8 mouse cellular contexts compared by ENCODE assay signal in genomic region chr17:47140969-47141842, GRCm38 (mm10).
A peak's percentile ranks its signal among the peaks of the same experiment; 100 is the strongest.
DNase-seq lines count a peak whose midpoint lies in the region; ATAC-seq and TF ChIP-seq lines count a peak whose summit lies in the region.

No protein-coding gene starts in this region.

- peak overlapping the region; percentile 46 for H3K27ac ChIP-seq in embryonic fibroblast, embryonic 13.5 days (ENCODE audit: insufficient read depth, low read length)
- H3K27ac ChIP-seq in heart, embryonic 14.5 days (replicated peaks in 1 of 2; ENCODE audit: control insufficient read depth in 1 of 2, insufficient read depth in 1 of 2, low read depth in 2 of 2, low read length in 2 of 2): peak overlapping the region; percentile 74 to 97
- H3K27ac ChIP-seq in liver, embryonic 15.5 days (replicated peaks): no peak overlapping the region
- peak overlapping the region; percentile 99 for H3K27ac ChIP-seq in neural tube, embryonic 13.5 days (replicated peaks)

- DNase-seq in CD4-positive, CD25-positive, alpha-beta regulatory T cell, adult 2 months (ENCODE audit: low read depth, low spot score): peak; percentile 81
- peak; percentile 80 for DNase-seq in adrenal gland, postnatal 10 days
- peak; percentile 74 for DNase-seq in kidney, postnatal 14 days
- peak; percentile 64 to 70 for DNase-seq in thymus, postnatal 10 days (ENCODE audit: low spot score in 2 of 2)

- 0 out of 2 replicates have a peak, but pooled peaks cover 4% of the 10 kb centered on the region for H3K36me3 ChIP-seq in heart, embryonic 14.5 days (ENCODE audit: control insufficient read depth, insufficient read depth, low read length)
- H3K36me3 ChIP-seq in liver, embryonic 15.5 days (replicated peaks): no peaks in the 10 kb centered on the region
- H3K36me3 ChIP-seq in neural tube, embryonic 13.5 days: no peaks in the 10 kb centered on the region

- TF ChIP-seq POLR2A in embryonic fibroblast, embryonic 13.5 days (IDR thresholded peaks at IDR 0.05; ENCODE audit: low read depth, low read length): peak; percentile 50

- peak overlapping the region; percentile 85 for H3K4me3 ChIP-seq in embryonic fibroblast, embryonic 13.5 days (ENCODE audit: insufficient read depth, low read length)
- peak overlapping the region; percentile 75 to 79 for H3K4me3 ChIP-seq in heart, embryonic 14.5 days (ENCODE audit: control insufficient read depth in 1 of 2, insufficient read depth in 1 of 2, low read depth in 1 of 2, low read length in 2 of 2)
- peak overlapping the region; percentile 59 for H3K4me3 ChIP-seq in liver, embryonic 15.5 days (replicated peaks)
- peak overlapping the region; percentile 71 for H3K4me3 ChIP-seq in neural tube, embryonic 13.5 days

- H3K9ac ChIP-seq in heart, embryonic 14.5 days (ENCODE audit: low read length): peak overlapping the region; percentile 81
- H3K9ac ChIP-seq in liver, embryonic 15.5 days: peak overlapping the region; percentile 18; the same call in 1 of the 2 replicates
- peak overlapping the region; percentile 97 for H3K9ac ChIP-seq in neural tube, embryonic 13.5 days

- no peak for TF ChIP-seq CTCF in embryonic fibroblast, embryonic 13.5 days (IDR thresholded peaks at IDR 0.05; ENCODE audit: borderline replicate concordance, insufficient read depth, low read length)

- no peaks in the 10 kb centered on the region for H3K9me3 ChIP-seq in heart, embryonic 14.5 days (ENCODE audit: control insufficient read depth, low read length)
- H3K9me3 ChIP-seq in liver, embryonic 15.5 days (replicated peaks): no peaks in the 10 kb centered on the region
- H3K9me3 ChIP-seq in neural tube, embryonic 13.5 days: no peaks in the 10 kb centered on the region

- peak overlapping the region; percentile 96 for H3K4me2 ChIP-seq in heart, embryonic 14.5 days (ENCODE audit: low read length)
- H3K4me2 ChIP-seq in liver, embryonic 15.5 days: peak overlapping the region; percentile 82
- H3K4me2 ChIP-seq in neural tube, embryonic 13.5 days: peak overlapping the region; percentile 85

- ATAC-seq in heart, embryonic 14.5 days (ENCODE audit: insufficient number of reproducible peaks, insufficient read depth, low FRiP score, low read depth): peak; percentile 54
- peak; percentile 40 for ATAC-seq in liver, embryonic 15.5 days (ENCODE audit: insufficient read depth)
- ATAC-seq in neural tube, embryonic 13.5 days (ENCODE audit: low read depth): peak; percentile 57

- no peaks in the 10 kb centered on the region for H3K27me3 ChIP-seq in heart, embryonic 14.5 days (ENCODE audit: control insufficient read depth, insufficient read depth, low read length)
- peaks cover 51% of the 10 kb centered on the region for H3K27me3 ChIP-seq in liver, embryonic 15.5 days
- H3K27me3 ChIP-seq in neural tube, embryonic 13.5 days: no peaks in the 10 kb centered on the region

- peaks cover 7% of the 10 kb centered on the region; the same call in 1 of the 2 replicates for H3K4me1 ChIP-seq in embryonic fibroblast, embryonic 13.5 days (ENCODE audit: control insufficient read depth, insufficient read depth, low read length)
- H3K4me1 ChIP-seq in heart, embryonic 14.5 days (ENCODE audit: control insufficient read depth in 2 of 2, insufficient read depth in 2 of 2, low read length in 2 of 2): peaks cover 6 to 30% of the 10 kb centered on the region in 2 experiments; a peak in 3 of 4 replicates
- peaks cover 28% of the 10 kb centered on the region for H3K4me1 ChIP-seq in liver, embryonic 15.5 days (replicated peaks)
- peaks cover 58% of the 10 kb centered on the region for H3K4me1 ChIP-seq in neural tube, embryonic 13.5 days (replicated peaks)

- 1% methylated on average over 34 of the region's 35 CpGs for WGBS in heart, embryonic 14.5 days
- 2% methylated on average over 35 of the region's 35 CpGs for WGBS in liver, embryonic 15.5 days (ENCODE audit: insufficient replicate concordance)
- under 1% methylated on average over 35 of the region's 35 CpGs for WGBS in neural tube, embryonic 13.5 days

Comparison
In these comparisons a context has a peak if more than half of its experiments do, and no peak if none do; other contexts are left out.
1. H3K9ac ChIP-seq: peak in every context shown above with its lines; median percentile 97 in neural tube, embryonic 13.5 days; 81 in heart, embryonic 14.5 days; 18 in liver, embryonic 15.5 days.